Mouse (Mus musculus): ENCODE measurements around the gene Tmem270.

DNA sequence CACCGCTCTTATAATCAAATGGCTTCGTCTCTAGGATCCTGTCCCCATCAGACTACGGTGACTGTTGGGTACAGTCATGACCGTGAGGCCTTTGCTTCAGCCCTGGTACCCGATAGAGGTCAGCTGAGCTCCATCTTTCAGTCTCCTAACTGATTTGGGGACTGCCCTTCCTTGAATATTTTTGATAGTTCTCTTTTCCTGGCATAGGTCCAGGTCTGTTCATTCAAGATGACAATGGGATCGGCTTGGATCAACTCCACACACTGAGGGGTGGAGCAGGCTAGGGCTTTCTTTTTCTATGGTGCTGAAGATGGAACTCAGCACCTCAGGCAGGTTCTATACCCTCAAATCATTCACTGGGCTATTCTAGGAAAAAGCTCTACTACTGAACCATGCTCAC is 29.5 kb upstream of the Tmem270 start:
- TF ChIP-seq GATA1 (IDR thresholded peaks at IDR 0.05; ENCODE audit: borderline replicate concordance, low read length) (no peak), FLI1 (IDR thresholded peaks at IDR 0.05; ENCODE audit: low read length) (no peak)
